Mouse (Mus musculus) midbrain, embryonic 11.5 days (tissue): ENCODE results near the gene C2cd4c. TPM values are rescaled to one million over a fixed set of nuclear protein-coding genes. Genes with fewer than 3 reads are reported as not detected.

Source experiments
- ATAC-seq: fragments of 200-750 bp; cut with Nextera tagmentation; 2 replicates; pipeline ENCODE4 v1.8.0; 2017; ENCODE audit warnings: moderate TSS enrichment, moderate library complexity; ENCODE audit not compliant: low FRiP score
- DNase-seq: peaks from one replicate; pipeline ENCODE4 v3.0.0; 2015; ENCODE audit warnings: low spot score; ENCODE audit errors: missing footprints
- H3K27ac ChIP-seq: fragments of 300-500 bp; sonication (generic); 2 replicates; pipeline ENCODE4 v1.5.1; 2014; ENCODE audit warnings: low read depth, low read length
- H3K27me3 ChIP-seq: fragments of 300-500 bp; sonication (generic); 2 replicates; pipeline ENCODE4 v1.6.1; 2014; ENCODE audit warnings: mild to moderate bottlenecking, low read length, moderate library complexity, mixed read lengths; ENCODE audit not compliant: control insufficient read depth, insufficient read depth
- H3K36me3 ChIP-seq: fragments of 300-500 bp; sonication (generic); 2 replicates; pipeline ENCODE4 v1.6.1; 2014; ENCODE audit warnings: mild to moderate bottlenecking, low read length, moderate library complexity, mixed read lengths; ENCODE audit not compliant: control insufficient read depth, insufficient read depth
- H3K4me1 ChIP-seq: fragments of 300-500 bp; sonication (generic); 2 replicates; pipeline ENCODE4 v1.6.1; 2014; ENCODE audit warnings: low read length; ENCODE audit not compliant: control insufficient read depth, insufficient read depth
- H3K4me2 ChIP-seq: fragments of 300-500 bp; sonication (generic); 2 replicates; pipeline ENCODE4 v1.6.1; 2014; ENCODE audit warnings: mild to moderate bottlenecking, moderate library complexity
- H3K4me3 ChIP-seq: fragments of 300-500 bp; sonication (generic); 2 replicates; pipeline ENCODE4 v1.5.1; 2014; ENCODE audit warnings: low read depth, low read length
- H3K9ac ChIP-seq: fragments of 300-500 bp; sonication (generic); 2 replicates; pipeline ENCODE4 v1.6.1; 2014; ENCODE audit warnings: low read length
- H3K9me3 ChIP-seq: fragments of 300-500 bp; sonication (generic); 2 replicates; pipeline ENCODE4 v1.6.1; 2016; ENCODE audit warnings: low read length; ENCODE audit not compliant: control insufficient read depth
- WGBS: fragments of 180-500 bp; shearing (Covaris S2); extraction: QIAGEN DNeasy Blood & Tissue Kit; methylation state at CpG from one replicate; pipeline ENCODE4 v1.1.7; 2014; 5-methylcytosine and 5-hydroxymethylcytosine counted together
- polyA plus RNA-seq: library from polyadenylated mRNA; unstranded; fragments of >200 nt; fragmentation: Nextera tagmentation; extraction: Ambion mirVana; gene quantifications from 2 replicates; pipeline ENCODE4 v1.2.1, GENCODE M21; 2014

The C2cd4c gene
- polyA plus RNA-seq, 1 experiment from 2014 or later = 0.10 TPM

DNA sequence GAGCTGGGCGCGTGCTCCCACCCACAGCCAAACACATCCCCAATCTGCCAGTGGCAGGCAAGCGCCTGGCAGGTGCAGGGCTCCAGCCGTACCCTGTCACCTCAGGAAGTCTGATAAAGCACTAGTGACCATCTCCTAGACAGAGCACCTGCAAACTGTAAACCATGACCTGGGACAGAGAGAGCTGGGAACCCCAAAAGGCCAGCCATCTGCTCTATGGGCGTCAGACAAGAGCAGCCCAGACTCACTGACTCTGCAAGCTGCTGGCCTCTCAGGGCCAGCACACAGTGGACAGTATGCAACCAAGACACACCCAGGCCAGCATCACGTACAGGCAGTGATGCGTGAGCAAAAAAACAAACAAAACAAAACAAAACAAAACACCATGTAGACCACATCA is 34.9 kb downstream of the C2cd4c start:
- no peaks in the 10 kb centered on the region for H3K36me3 ChIP-seq
- no peaks in the 10 kb centered on the region for H3K4me1 ChIP-seq
- ATAC-seq (no peak), DNase-seq (no peak)
- no peak overlapping the region for H3K4me2 ChIP-seq
- no peaks in the 10 kb centered on the region for H3K27me3 ChIP-seq
- no peaks in the 10 kb centered on the region for H3K9me3 ChIP-seq
- H3K27ac ChIP-seq = no peak overlapping the region
- no peak overlapping the region for H3K4me3 ChIP-seq
- no peak overlapping the region for H3K9ac ChIP-seq
- 77% methylated on average over 7 of the region's 7 CpGs for whole genome bisulfite sequencing

DNA sequence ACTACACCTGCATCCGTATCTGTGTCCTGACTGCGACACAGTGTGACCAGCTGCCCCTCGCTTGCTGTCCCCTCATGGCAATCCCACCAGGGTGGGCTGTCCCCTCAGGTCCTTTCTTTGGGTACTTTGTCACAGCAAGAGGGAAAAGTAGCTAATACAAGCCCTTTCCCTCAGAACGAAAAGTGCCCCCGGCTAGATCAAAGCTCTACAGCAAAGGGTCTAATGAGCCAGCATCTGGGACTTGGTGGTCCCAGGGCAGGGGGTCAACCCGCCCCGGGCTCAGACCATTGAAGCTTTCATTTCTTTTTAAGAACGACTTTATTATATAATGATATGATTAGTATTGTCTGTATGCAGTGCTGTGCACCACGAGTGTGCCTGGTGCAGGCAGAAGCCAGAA is 35.5 kb downstream of the C2cd4c start:
- DNase-seq = no peak
- no peaks in the 10 kb centered on the region for H3K9me3 ChIP-seq
- no peaks in the 10 kb centered on the region for H3K4me1 ChIP-seq
- H3K4me3 ChIP-seq = no peak overlapping the region
- no peaks in the 10 kb centered on the region for H3K27me3 ChIP-seq
- no peak overlapping the region for H3K9ac ChIP-seq
- H3K27ac ChIP-seq = no peak overlapping the region
- ATAC-seq = 0 out of 2 replicates have a peak, but pooled peaks have one; percentile 9
- no peaks in the 10 kb centered on the region for H3K36me3 ChIP-seq
- H3K4me2 ChIP-seq = no peak overlapping the region
- 62% methylated on average over 9 of the region's 9 CpGs for WGBS

GRCm38 (mm10) chr10:79577376-79577775 is 36.4 kb downstream of the C2cd4c start:
- H3K27me3 ChIP-seq = no peaks in the 10 kb centered on the region
- H3K4me1 ChIP-seq = no peaks in the 10 kb centered on the region
- no peaks in the 10 kb centered on the region for H3K36me3 ChIP-seq
- DNase-seq (no peak), ATAC-seq (no peak)
- H3K4me2 ChIP-seq = no peak overlapping the region
- no peak overlapping the region for H3K9ac ChIP-seq
- WGBS = 76% methylated on average over 4 of the region's 4 CpGs
- no peak overlapping the region for H3K27ac ChIP-seq
- no peak overlapping the region for H3K4me3 ChIP-seq
- H3K9me3 ChIP-seq = no peaks in the 10 kb centered on the region

DNA sequence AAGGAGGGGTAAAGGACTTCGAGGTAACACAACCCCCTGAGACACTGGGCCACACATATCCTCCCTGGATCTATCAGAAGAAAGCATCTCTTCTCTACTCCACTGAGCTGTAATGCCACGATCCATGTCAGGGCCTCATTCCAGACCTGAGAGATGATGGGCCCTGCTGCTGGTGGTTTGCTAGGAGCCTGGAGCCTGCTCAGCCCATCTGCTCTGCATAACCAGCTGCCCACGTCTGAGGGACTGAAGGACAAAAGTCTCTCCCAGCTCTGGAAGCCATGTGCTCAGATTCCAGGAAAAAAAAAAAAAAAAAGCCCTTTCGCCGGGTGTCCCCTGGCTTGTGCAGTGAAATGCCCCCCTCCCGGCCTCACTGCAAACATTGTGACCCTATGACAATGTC is 38.1 kb downstream of the C2cd4c start:
- Histone ChIP-seq H3K9ac (no peak overlapping the region), H3K36me3 (no peaks in the 10 kb centered on the region), H3K27ac (no peak overlapping the region), H3K4me2 (no peak overlapping the region), H3K4me3 (no peak overlapping the region), H3K4me1 (no peaks in the 10 kb centered on the region), H3K27me3 (no peaks in the 10 kb centered on the region), H3K9me3 (no peaks in the 10 kb centered on the region)
- 83% methylated on average over 6 of the region's 6 CpGs for WGBS
- DNase-seq = no peak
- ATAC-seq = no peak

DNA sequence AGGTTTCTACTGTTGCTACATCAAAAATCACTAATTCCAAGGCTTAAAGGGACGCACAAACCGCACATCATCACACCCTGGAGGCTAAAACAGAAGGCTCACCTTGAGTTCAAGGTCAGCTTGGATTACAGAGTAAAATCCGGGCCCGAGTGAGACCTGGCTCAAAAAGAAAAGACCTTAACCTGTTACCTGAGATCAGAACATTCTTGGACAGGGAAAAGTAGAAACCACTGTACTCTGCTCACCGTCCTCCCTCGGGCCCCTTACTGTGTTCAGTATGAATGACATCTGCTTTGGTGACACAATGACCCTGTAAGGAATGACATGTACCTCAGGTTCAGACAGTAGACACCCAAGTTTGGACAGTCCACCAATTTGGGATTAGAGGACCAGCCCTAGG is 39.0 kb downstream of the C2cd4c start:
- H3K9me3 ChIP-seq = no peaks in the 10 kb centered on the region
- H3K9ac ChIP-seq = no peak overlapping the region
- DNase-seq (no peak), ATAC-seq (no peak)
- no peaks in the 10 kb centered on the region for H3K36me3 ChIP-seq
- no peak overlapping the region for H3K4me2 ChIP-seq
- H3K27ac ChIP-seq = no peak overlapping the region
- 93% methylated on average over 6 of the region's 6 CpGs for WGBS
- H3K27me3 ChIP-seq = no peaks in the 10 kb centered on the region
- no peaks in the 10 kb centered on the region for H3K4me1 ChIP-seq
- no peak overlapping the region for H3K4me3 ChIP-seq

GRCm38 (mm10) chr10:79574350-79574749 is 39.5 kb downstream of the C2cd4c start:
- H3K9ac ChIP-seq = no peak overlapping the region
- H3K4me3 ChIP-seq = no peak overlapping the region
- no peak overlapping the region for H3K27ac ChIP-seq
- H3K27me3 ChIP-seq = no peaks in the 10 kb centered on the region
- ATAC-seq (no peak), DNase-seq (peak; percentile 68)
- 89% methylated on average over 8 of the region's 8 CpGs for WGBS
- no peaks in the 10 kb centered on the region for H3K9me3 ChIP-seq
- H3K4me1 ChIP-seq = no peaks in the 10 kb centered on the region
- no peaks in the 10 kb centered on the region for H3K36me3 ChIP-seq
- H3K4me2 ChIP-seq = no peak overlapping the region

- no peak overlapping the region for H3K27ac ChIP-seq
- H3K9me3 ChIP-seq = no peaks in the 10 kb centered on the region
- no peaks in the 10 kb centered on the region for H3K36me3 ChIP-seq
- ATAC-seq (no peak), DNase-seq (peak; percentile 56)
- 81% methylated on average over 6 of the region's 6 CpGs for WGBS
- no peaks in the 10 kb centered on the region for H3K27me3 ChIP-seq
- no peak overlapping the region for H3K4me3 ChIP-seq
- no peak overlapping the region for H3K9ac ChIP-seq
- H3K4me2 ChIP-seq = no peak overlapping the region
- no peaks in the 10 kb centered on the region for H3K4me1 ChIP-seq
Measured at GRCm38 (mm10) chr10:79573611-79574010, 40.2 kb downstream of the C2cd4c start.

DNA sequence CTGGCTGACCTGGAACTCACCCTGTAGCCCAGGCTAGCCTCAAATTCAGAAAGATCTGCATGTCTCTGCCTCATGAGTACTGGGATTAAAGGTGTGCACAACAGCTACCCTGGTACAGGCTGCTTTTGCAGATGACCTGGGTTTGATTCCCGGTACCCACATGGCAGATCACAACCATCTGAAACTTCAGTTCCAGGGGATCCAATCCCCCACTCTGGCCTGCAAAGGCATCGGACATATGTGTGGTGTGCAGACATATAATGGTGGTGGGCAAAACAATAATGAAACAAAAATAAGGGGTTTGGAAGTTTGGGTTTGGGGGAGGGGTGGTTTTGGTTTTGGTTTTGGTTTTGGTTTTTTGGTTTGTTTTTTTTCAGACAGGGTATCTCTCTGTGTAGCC is 42.5 kb downstream of the C2cd4c start:
- Histone ChIP-seq H3K4me1 (no peaks in the 10 kb centered on the region), H3K27ac (no peak overlapping the region), H3K4me3 (no peak overlapping the region), H3K9ac (no peak overlapping the region), H3K9me3 (no peaks in the 10 kb centered on the region), H3K27me3 (no peaks in the 10 kb centered on the region), H3K4me2 (no peak overlapping the region), H3K36me3 (no peaks in the 10 kb centered on the region)
- WGBS = 93% methylated on average over 2 of the region's 2 CpGs
- DNase-seq (peak; percentile 69), ATAC-seq (no peak)

DNA sequence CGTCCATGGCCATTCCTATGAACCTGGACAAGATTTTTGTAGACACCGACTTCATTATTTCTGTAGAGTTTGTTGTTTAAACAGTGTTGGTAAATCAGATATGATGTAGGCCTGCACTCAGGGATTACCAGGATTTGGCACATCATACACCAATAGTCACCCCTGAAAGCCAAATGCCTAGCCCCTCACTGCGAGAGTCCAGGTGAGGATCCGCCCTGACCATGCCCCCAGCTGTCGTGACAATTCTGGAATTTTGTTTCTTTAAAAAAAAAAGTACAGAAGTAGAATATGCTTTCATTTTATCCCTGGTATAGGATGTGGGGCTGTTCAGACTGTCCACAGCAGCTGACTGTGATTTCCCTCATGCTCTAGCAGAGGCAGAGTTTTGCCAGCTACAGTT is 43.9 kb downstream of the C2cd4c start:
- no peak for ATAC-seq

GRCm38 (mm10) chr10:79559716-79560115 is 54.1 kb downstream of the C2cd4c start:
- no peak overlapping the region for H3K27ac ChIP-seq
- H3K27me3 ChIP-seq = no peaks in the 10 kb centered on the region
- DNase-seq = no peak
- H3K4me1 ChIP-seq = no peaks in the 10 kb centered on the region; the same call in 1 of the 2 replicates
- H3K9ac ChIP-seq = no peak overlapping the region
- H3K4me3 ChIP-seq = no peak overlapping the region
- ATAC-seq = no peak
- no peaks in the 10 kb centered on the region for H3K36me3 ChIP-seq
- H3K4me2 ChIP-seq = no peak overlapping the region
- H3K9me3 ChIP-seq = no peaks in the 10 kb centered on the region
- 86% methylated on average over 2 of the region's 2 CpGs for WGBS

More for the DNA sequence above, 43.9 kb downstream of the C2cd4c start:
- Histone ChIP-seq H3K27me3 (no peaks in the 10 kb centered on the region), H3K36me3 (no peaks in the 10 kb centered on the region), H3K4me3 (no peak overlapping the region), H3K4me1 (no peaks in the 10 kb centered on the region), H3K4me2 (no peak overlapping the region), H3K27ac (no peak overlapping the region), H3K9me3 (no peaks in the 10 kb centered on the region), H3K9ac (no peak overlapping the region)
- no peak for DNase-seq
- WGBS = 93% methylated on average over 5 of the region's 5 CpGs
